Mouse (Mus musculus) erythroblast, embryonic 14.5 days (primary cell): ENCODE data around the gene Mrpl19. TPM values are rescaled to one million over a fixed set of nuclear protein-coding genes. Genes with fewer than 3 reads are reported as not detected.
A peak's percentile ranks its signal among the peaks of the same experiment; 100 is the strongest.

Source experiments
- H3K27me3 ChIP-seq: 2 replicates; pipeline ENCODE4 v1.6.1; 2012; ENCODE audit warnings: inconsistent platforms; ENCODE audit not compliant: control insufficient read depth
- H3K36me3 ChIP-seq: 2 replicates; pipeline ENCODE4 v1.6.1; 2012; ENCODE audit warnings: mild to moderate bottlenecking, inconsistent platforms; ENCODE audit not compliant: control insufficient read depth
- H3K4me1 ChIP-seq: 2 replicates; pipeline ENCODE4 v1.6.1; 2012; ENCODE audit warnings: inconsistent platforms; ENCODE audit not compliant: control insufficient read depth
- H3K4me3 ChIP-seq: replicated peaks from 2 replicates; pipeline ENCODE3; 2012; ENCODE audit warnings: moderate library complexity, mild to moderate bottlenecking, inconsistent platforms
- H3K9me3 ChIP-seq: 2 replicates; pipeline ENCODE4 v1.6.1; 2012; ENCODE audit warnings: low read length, inconsistent platforms, mixed read lengths; ENCODE audit not compliant: control insufficient read depth
- GATA1 ChIP-seq: IDR thresholded peaks from 2 replicates; pipeline ENCODE4 v1.6.1; 2012; ENCODE audit warnings: low read length, inconsistent platforms, mixed read lengths
- TAL1 ChIP-seq: IDR thresholded peaks from 3 replicates; pipeline ENCODE4 v1.6.1; 2012; ENCODE audit warnings: low read length, inconsistent platforms, mixed read lengths
- polyA plus RNA-seq: library from polyadenylated mRNA; stranded (reverse); fragments of >175 nt; gene quantifications from 2 replicates; pipeline ENCODE4 v1.2.3, GENCODE M21; 2012

The Mrpl19 gene
- polyA plus RNA-seq, 1 experiment, result 0.13 TPM

DNA sequence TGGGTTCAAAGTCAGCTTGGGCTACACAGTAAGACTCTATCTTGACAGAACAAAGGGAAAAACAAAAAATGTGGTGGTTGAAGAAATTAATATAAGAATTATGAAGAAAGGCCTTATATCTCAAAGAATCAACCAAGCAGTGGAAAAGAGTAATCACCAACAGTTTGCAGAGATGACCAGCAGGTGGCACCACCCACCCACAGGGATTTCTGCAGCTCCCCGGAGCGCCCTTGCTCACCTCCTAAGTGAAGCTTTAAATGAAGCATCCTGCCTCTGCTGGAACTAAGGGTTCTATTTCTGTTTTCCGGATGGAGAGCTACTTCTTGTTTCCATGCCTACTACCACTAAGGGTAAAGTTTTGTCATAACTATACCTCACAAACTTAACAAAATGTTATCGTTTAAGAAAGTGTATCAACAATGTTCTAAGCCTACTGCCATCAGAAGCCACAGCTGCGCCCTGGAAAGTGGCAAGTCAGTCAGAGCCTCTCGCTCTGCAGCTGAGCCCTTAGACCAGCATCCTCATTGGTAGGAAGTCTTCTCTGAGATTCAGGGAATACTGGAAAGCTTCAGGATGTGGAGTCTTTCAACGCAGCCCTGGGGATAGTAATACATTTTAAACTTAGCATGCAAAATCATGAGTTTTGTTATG is 10.3 kb upstream of the Mrpl19 start:
- no peaks in the 10 kb centered on the region for H3K36me3 ChIP-seq
- H3K4me1 ChIP-seq, result no peaks in the 10 kb centered on the region
- TF ChIP-seq GATA1 (no peak), TAL1 (no peak)
- H3K4me3 ChIP-seq, result no peak overlapping the region
- H3K27me3 ChIP-seq, result no peaks in the 10 kb centered on the region
- no peaks in the 10 kb centered on the region for H3K9me3 ChIP-seq

DNA sequence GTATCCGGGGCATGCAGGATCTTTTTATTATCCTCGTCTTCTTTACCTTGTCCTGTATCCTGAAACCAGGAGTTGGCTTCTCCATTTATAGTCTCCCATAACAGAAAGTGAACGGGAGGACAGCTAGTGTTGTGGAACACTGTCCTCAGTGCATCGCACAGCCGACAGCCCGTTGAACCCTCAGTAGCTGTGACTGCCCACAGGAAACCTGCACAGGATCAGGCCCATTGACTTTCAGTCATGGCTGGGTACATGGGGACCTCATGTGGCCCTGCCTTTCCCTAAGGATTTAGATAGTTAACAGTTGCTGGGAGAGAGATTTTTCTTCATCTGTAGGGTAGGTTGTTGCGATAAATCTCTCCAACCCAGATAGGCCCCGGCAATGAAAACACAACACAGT is 6.8 kb upstream of the Mrpl19 start:
- TF ChIP-seq TAL1, result no peak
- TF ChIP-seq GATA1, result no peak
- Histone ChIP-seq H3K9me3 (no peaks in the 10 kb centered on the region), H3K4me3 (no peak overlapping the region), H3K4me1 (no peaks in the 10 kb centered on the region), H3K27me3 (no peaks in the 10 kb centered on the region), H3K36me3 (no peaks in the 10 kb centered on the region)

DNA sequence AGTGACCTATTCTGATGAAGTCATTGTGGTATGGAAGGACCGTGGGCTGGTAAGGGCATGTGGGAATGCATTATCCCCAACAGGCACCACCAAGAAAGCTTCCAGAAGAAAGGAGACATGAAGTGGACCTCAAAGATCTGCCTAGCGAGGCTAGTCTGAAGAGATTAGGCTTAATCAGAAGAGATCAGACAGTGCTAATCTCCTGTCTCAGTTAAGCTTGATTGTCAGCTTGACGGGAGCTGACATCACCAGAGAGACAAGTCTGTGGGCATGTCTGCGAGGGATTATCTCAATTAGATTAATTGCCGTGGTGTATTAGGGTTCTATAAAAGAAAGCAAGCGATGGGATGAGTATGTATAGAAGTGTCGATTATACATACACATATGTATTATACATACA is 5.4 kb upstream of the Mrpl19 start:
- Histone ChIP-seq H3K27me3 (no peaks in the 10 kb centered on the region), H3K36me3 (no peaks in the 10 kb centered on the region), H3K4me3 (no peak overlapping the region), H3K9me3 (no peaks in the 10 kb centered on the region), H3K4me1 (peaks cover under 1% of the 10 kb centered on the region; the same call in 1 of the 2 replicates)
- no peak for TF ChIP-seq GATA1
- TF ChIP-seq TAL1, result no peak

DNA sequence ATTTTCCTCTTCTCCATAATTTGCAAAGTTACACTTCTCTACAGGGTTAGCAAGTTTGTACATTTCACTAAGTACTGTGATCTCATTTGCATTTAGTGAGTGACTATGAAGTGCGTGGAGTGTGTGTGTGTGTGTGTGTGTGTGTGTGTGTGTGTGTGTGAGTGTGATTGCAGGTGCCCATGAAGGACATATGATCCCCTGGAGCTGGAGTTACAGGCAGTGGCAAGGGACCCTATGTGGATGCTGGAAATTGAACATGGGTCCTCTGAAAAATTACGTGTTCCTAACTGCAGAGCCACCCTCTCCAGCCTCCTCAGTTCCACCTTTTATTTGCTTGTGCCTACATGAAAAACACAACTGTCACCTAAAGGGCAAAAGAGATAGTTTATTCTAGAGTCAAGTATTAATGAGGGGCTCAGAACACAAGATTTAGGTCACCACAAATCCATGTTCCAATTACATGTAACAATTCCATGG is 348 bp upstream of the Mrpl19 start:
- no peaks in the 10 kb centered on the region for H3K9me3 ChIP-seq
- peak overlapping the region; percentile 86 for H3K4me3 ChIP-seq
- peaks cover 16% of the 10 kb centered on the region for H3K4me1 ChIP-seq
- TF ChIP-seq GATA1 (no peak), TAL1 (no peak)
- peaks cover 25% of the 10 kb centered on the region for H3K36me3 ChIP-seq
- no peaks in the 10 kb centered on the region for H3K27me3 ChIP-seq

DNA sequence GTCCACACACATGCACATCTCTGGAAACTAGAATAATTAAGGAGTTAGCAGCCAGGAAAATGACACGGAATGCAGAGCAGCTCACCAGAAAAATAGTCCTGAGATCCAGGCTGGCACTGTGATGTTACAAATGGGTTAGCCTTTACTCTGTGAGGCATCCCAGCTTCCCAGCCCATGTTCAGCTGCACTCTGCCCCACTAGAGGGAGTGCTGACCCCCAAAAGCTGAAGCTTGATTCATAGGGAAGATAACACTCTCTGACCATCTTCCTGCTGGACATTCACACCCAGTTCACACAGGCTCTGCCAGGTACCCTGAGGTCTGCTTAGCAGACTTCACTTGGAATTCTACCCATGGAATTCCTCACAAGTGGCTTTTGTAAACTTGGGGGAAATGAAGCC is 5.5 kb downstream of the Mrpl19 start:
- Histone ChIP-seq H3K9me3 (no peaks in the 10 kb centered on the region), H3K36me3 (peaks cover 73% of the 10 kb centered on the region), H3K4me3 (no peak overlapping the region), H3K4me1 (peaks cover 10% of the 10 kb centered on the region), H3K27me3 (no peaks in the 10 kb centered on the region)
- TF ChIP-seq TAL1 (no peak), GATA1 (no peak)

DNA sequence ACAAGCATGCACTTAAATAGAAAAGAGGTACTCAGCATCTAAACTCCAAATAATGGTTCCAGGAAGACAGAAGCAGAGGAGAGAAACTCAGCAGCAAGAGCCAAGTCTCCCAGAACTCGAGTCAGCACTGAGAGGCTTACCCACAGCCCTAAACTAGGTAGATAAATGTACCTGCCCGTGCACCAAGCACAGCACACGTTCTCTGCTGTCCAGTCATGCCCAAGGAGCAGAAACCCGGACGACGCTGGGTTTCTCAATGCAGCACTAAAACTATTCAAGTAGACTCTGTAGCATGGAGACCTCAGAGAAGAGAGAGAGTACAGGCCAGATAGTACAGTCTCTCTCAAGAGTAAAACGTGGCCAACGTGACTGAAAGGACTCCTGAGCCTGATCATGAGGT is 5.9 kb downstream of the Mrpl19 start:
- Histone ChIP-seq H3K9me3 (no peaks in the 10 kb centered on the region), H3K36me3 (peaks cover 76% of the 10 kb centered on the region), H3K4me3 (no peak overlapping the region), H3K27me3 (no peaks in the 10 kb centered on the region), H3K4me1 (peaks cover 6% of the 10 kb centered on the region)
- TF ChIP-seq GATA1 (no peak), TAL1 (no peak)

DNA sequence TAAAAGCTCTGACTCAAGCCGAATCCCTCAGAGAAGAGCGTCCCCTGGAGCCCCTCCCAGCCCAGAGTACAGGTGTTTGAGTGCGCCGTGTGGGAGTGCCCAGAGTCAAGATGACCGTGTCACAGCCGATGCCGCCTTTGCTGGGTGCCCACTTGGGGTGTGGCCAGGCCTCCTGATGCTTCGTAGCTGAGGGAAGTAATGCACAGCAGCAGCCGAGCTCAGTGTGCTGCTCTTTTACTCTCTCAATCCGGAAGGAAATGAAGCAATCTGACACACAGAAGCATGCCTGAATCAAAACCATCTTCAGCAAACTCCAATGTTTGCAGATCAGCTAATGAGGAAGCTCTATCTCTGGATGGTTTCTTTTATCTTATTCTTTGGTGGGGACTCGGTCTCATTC is 7.8 kb downstream of the Mrpl19 start:
- H3K27me3 ChIP-seq, result no peaks in the 10 kb centered on the region
- TF ChIP-seq GATA1 (no peak), TAL1 (no peak)
- H3K4me3 ChIP-seq, result no peak overlapping the region
- H3K36me3 ChIP-seq, result peaks cover 80% of the 10 kb centered on the region
- H3K4me1 ChIP-seq, result no peaks in the 10 kb centered on the region
- no peaks in the 10 kb centered on the region for H3K9me3 ChIP-seq

DNA sequence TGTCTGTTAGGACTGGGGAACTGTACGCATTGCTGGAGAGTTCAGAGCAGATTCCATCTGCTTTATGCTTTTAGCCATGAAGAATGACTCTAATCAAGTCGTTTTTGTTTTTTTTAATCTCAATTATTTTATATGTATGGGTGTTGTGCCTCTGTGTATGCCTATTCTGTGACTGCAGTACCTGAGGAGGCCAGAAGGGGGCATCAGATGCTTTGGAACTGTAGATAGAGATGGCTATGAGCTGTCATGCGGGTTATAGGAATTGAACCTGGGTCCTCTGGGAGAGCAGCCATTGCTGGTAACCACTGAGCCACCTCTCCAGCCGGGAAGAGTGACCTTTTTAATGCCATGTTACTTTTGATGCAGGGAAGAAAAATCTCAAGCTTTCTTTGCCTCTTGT is 9.4 kb downstream of the Mrpl19 start:
- H3K27me3 ChIP-seq, result no peaks in the 10 kb centered on the region
- no peaks in the 10 kb centered on the region for H3K4me1 ChIP-seq
- H3K4me3 ChIP-seq, result no peak overlapping the region
- H3K9me3 ChIP-seq, result no peaks in the 10 kb centered on the region
- no peak for TF ChIP-seq TAL1
- TF ChIP-seq GATA1, result no peak
- H3K36me3 ChIP-seq, result peaks cover 82% of the 10 kb centered on the region

DNA sequence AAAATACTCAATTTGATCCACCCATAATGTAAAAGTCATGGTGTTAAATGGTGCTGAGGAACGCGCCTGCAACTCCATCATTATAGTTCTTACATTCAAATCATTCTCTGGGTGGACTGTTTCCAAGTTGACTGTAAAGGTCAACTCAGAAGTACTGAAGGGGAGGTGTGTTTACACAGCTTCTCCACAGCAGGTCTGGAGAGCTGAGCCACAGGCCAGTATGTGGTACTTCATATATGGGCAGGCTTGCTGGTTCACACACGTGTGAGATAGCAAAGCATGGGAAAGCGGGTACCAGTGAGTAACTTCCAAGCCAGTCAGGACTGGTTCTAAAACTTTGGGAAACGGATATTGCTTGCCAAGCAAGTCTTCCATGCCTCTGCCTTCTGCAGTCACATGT is 10.6 kb downstream of the Mrpl19 start:
- Histone ChIP-seq H3K36me3 (peaks cover 81% of the 10 kb centered on the region), H3K9me3 (no peaks in the 10 kb centered on the region), H3K4me3 (no peak overlapping the region), H3K27me3 (no peaks in the 10 kb centered on the region), H3K4me1 (no peaks in the 10 kb centered on the region)
- no peak for TF ChIP-seq GATA1
- no peak for TF ChIP-seq TAL1

DNA sequence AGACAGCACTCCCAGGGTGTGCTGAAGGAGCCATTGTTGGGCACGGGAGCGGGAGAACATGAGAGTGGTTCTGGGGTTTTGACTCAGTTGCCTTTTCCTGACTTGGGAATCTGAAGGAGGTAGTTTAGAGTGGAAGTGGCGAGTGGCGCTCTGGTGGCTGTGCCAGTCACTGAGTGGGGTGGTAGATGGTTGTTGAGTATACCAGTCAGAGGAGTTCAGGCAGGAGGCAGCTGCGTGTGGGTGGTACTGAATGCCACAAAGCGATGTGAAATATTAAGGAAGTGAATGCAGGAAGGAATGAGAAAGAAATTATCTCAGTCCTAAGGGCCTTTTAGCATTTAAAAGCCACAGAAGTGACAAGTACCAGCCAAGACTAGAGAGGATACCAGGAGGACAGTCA is 18.9 kb downstream of the Mrpl19 start:
- Histone ChIP-seq H3K4me3 (no peak overlapping the region), H3K36me3 (peaks cover 97% of the 10 kb centered on the region), H3K9me3 (no peaks in the 10 kb centered on the region), H3K27me3 (no peaks in the 10 kb centered on the region), H3K4me1 (no peaks in the 10 kb centered on the region)
- TF ChIP-seq GATA1 (no peak), TAL1 (no peak)
